Mouse (Mus musculus) spleen, embryonic (tissue): Measurements from ENCODE around the gene Olfr45.
"Not testable (repeated sequence)": the region's sequence is repeated elsewhere in the genome, so short reads cannot be mapped to it uniquely, and the experiment has no call there.

Experiments used
- CTCF ChIA-PET: fragments of 350-600 bp; sonication (Branson Sonifier 250); formaldehyde crosslinking; loops from one replicate; lab custom pipeline; 2022; lab: Charles Lee

The Olfr45 gene

GRCm38 (mm10) chr7:140681651-140682050 lies at the start of gene Olfr45:
Gene Olfr45, plus strand, starts transcription at chr7:140681951.
- CTCF ChIA-PET: no interaction called here

DNA sequence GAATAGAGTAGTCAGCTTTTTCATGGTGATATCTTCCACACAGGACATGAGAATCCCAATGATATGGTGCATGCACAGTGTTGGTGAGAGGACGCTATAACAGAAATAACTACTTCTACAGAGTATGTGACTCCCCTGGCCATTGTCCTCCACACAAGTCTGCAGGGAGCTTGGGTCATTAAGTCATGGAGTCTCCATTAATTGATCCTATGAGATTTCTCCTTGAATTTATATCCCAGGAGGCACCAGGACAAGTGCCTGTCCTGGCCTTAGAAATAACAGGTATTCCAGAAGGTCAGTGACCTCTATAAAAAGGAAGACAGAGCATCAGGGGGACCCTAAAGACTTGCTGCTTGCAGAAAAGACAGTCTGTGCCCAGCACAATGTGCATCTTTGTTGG lies 35.6 kb upstream of the Olfr45 start, which contains the start of gene Olfr53:
Olfr53 (plus strand) TSS at position 301 of the 400 bp plus-strand sequence.
- CTCF ChIA-PET: no interaction called here

GRCm38 (mm10) chr7:140659630-140660029 lies 22.1 kb upstream of the Olfr45 start, which contains the start of gene Olfr539:
Gene Olfr539, plus strand, starts transcription at chr7:140659930.
- CTCF ChIA-PET: no interaction called here

GRCm38 (mm10) chr7:140670693-140671092 lies 11.1 kb upstream of the Olfr45 start:
- CTCF ChIA-PET: not testable (repeated sequence)

DNA sequence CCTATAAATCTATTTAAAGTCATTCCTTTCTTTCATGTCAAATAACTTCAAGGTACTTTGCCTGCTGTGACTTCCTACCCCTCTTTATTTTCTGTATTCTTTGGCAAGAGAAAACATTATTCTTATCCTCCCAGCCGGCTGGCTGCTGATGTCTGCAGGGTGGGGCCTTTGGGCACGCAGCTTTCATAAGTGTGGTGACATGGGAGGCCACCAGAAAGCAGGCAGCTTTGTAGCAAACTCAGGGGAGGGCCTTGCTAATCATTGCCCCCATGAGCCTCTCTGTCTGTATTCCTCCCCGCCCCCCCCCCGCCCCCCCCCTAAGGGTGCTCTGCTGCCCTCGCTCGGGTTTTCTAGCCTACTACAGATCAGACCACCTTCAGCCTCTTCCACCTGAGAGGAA lies 5.9 kb upstream of the Olfr45 start:
- CTCF ChIA-PET: no interaction called here

- CTCF ChIA-PET: not testable (repeated sequence)
Measured at GRCm38 (mm10) chr7:140679591-140679990, 2.2 kb upstream of the Olfr45 start.

- CTCF ChIA-PET: no interaction called here
Measured at GRCm38 (mm10) chr7:140696967-140697366, 15.2 kb downstream of the Olfr45 start, which contains the start of gene Olfr541. Gene Olfr541, plus strand, starts transcription at chr7:140697267.

GRCm38 (mm10) chr7:140706348-140706747 lies 24.6 kb downstream of the Olfr45 start:
- CTCF ChIA-PET: no interaction called here

DNA sequence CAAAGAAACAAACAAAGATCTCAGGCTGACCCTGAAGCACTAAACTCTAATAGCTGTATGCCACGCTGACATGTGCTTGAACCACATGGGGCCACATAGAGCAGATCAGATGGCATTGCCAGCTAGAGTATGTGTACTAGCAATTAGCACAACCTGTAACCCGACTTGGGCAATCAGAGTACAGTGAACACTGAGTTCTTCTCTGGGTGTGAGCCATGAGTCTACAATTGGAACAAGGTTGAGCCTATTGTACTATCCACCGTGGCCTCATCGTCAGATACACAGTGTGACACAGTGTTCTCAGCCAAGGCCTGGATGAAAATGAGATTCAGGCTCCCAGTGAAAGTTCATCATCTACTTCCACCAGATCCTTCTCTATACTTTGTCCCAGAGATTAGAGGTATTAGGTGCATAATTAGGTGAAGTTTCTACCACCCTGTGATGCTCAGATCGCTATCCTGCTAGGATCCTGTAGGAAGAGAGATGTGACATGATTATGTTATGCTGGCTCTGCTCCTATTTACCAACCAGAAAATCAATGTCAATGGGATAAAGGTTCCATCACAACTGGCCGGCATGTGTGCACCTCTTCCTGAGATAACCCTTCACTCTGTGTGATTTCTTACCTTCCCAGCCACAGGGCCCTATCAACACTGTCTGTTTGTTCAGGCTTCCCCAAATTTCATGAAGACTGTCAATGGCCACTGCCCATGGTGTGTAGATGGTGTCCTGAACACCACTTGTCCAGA lies 26.0 kb downstream of the Olfr45 start:
- CTCF ChIA-PET: no interaction called here

- CTCF ChIA-PET: no interaction called here
Measured at GRCm38 (mm10) chr7:140717155-140718055, 35.7 kb downstream of the Olfr45 start.

DNA sequence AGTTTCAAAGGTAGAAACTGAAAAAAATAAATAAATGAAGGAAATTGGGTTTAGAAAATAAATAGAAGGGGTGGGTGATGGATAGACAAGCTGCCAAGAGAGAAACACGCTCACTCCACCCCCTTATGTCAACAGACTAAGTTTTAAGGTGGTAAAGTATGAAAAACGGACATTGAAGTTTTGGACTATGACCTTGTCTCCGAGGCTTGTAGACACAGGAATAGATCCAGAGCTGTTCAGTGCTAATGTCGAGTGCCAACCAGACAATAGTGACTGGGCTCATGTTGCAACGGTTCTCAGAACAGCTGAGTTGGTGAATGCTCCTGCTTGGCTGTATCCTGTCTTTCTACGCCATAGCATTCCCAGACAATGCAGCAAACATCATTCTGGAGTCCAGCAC lies 39.3 kb downstream of the Olfr45 start:
- CTCF ChIA-PET: no interaction called here

DNA sequence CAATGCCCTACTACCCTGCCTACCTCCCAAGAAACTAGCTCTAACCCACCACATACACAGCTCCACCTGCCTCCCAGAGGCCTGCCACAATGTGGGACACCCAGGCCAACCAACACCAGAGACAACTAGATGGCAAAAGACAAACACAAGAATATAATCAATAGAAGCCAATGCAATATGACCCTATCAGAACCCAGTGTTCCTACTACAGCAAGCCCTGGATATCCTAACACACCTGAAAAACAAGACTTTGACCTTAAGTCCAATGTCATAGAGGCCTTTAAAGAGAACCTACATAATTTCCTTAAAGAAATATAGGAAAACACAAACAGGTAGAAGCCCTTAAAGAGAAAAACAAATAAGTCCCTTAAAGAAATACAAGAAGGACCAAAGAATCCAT lies 43.8 kb downstream of the Olfr45 start:
- CTCF ChIA-PET: no interaction called here

- CTCF ChIA-PET: no interaction called here
Measured at GRCm38 (mm10) chr7:140733162-140733561, 51.4 kb downstream of the Olfr45 start.
